Mouse (Mus musculus): Measurements from ENCODE around the gene Pcf11. TPM values are rescaled to one million over a fixed set of nuclear protein-coding genes. Genes with fewer than 3 reads are reported as not detected.

The Pcf11 gene
- polyA plus RNA-seq, 1 experiment from 2014 or later = 17.2 TPM

GRCm38 (mm10) chr7:92630167-92630566, 39.6 kb downstream of the Pcf11 start:
- 52% methylated on average over 2 of the region's 2 CpGs for WGBS (ENCODE audit: insufficient replicate concordance)
- Histone ChIP-seq H3K9ac (no peak overlapping the region), H3K27ac (no peak overlapping the region), H3K9me3 (replicated peaks) (no peaks in the 10 kb centered on the region), H3K27me3 (replicated peaks) (peaks cover 14% of the 10 kb centered on the region; the same call in 1 of the 2 replicates), H3K4me2 (no peak overlapping the region), H3K4me1 (no peaks in the 10 kb centered on the region), H3K4me3 (no peak overlapping the region), H3K36me3 (no peaks in the 10 kb centered on the region)
- ATAC-seq = no peak

DNA sequence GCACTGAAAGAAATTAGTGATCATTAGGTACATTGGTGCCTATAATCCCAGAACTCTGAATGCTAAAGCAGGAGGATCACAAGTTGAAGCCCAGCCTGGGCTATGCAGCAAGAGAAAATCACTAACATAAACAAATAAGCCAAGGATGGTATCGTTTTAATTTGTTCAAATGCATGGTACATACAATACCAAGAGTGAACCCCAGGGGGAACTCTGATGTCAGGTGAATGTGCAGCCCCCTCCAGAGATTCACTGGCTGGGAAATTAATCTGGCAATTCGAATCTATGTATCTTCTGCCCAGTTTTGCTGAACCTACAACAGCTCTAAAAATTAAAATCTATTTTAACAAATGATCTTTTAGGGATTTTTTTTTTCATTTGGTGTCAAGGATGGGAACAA, 45.2 kb downstream of the Pcf11 start:
- Histone ChIP-seq H3K27me3 (replicated peaks) (no peaks in the 10 kb centered on the region), H3K36me3 (no peaks in the 10 kb centered on the region), H3K4me2 (no peak overlapping the region), H3K4me1 (no peaks in the 10 kb centered on the region), H3K9me3 (replicated peaks) (no peaks in the 10 kb centered on the region), H3K4me3 (no peak overlapping the region), H3K27ac (no peak overlapping the region), H3K9ac (no peak overlapping the region)
- ATAC-seq = no peak
- WGBS (ENCODE audit: insufficient replicate concordance) = 31% methylated on average over 2 of the region's 2 CpGs

DNA sequence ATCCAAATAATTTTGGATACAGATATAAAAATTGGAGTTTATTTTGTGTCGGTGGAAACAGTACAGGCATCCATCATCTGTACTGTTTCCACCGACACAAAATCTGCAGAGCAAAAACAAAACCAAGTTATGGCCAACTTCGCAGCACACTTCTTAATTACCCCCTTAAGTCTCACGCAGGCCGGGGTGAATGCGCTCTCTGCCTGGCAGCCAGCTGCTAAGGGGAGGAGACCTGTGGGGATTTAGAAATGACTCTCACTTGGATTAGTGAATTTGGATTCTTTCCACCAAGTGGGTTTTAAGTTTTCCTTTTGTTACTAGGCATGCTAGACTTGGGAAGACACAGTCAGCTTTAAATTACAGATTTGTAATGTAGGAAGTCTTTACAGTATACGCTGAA, 58.9 kb downstream of the Pcf11 start:
- ATAC-seq = no peak
- WGBS (ENCODE audit: insufficient replicate concordance) = 75% methylated on average over 7 of the region's 7 CpGs
- no peaks in the 10 kb centered on the region for H3K4me1 ChIP-seq
- no peaks in the 10 kb centered on the region for H3K9me3 ChIP-seq (replicated peaks)
- H3K36me3 ChIP-seq = no peaks in the 10 kb centered on the region
- no peak overlapping the region for H3K4me2 ChIP-seq
- no peaks in the 10 kb centered on the region for H3K27me3 ChIP-seq (replicated peaks)
- no peak overlapping the region for H3K4me3 ChIP-seq
- H3K9ac ChIP-seq = no peak overlapping the region
- no peak overlapping the region for H3K27ac ChIP-seq

DNA sequence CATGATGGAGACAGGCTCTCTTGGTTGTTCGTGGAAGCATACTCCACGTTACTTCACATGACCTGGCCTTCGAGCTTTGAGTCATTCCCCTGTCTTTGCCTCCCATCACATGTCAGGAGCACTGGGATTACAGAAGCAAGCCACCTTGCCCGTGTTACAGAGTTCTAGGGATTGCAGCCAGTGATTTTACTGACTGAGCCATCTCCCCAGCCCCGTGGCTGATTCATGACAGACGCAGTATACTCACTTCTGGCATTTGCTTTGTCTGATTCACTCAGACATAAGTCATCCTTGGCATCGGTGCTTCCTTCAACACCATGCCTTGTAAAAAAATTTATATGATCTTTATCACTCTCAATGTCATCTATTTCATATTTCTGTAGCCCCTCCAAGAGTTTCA, 64.8 kb downstream of the Pcf11 start:
- ATAC-seq = no peak
- H3K9me3 ChIP-seq (replicated peaks) = no peaks in the 10 kb centered on the region
- 68% methylated on average over 7 of the region's 7 CpGs for WGBS (ENCODE audit: insufficient replicate concordance)
- H3K9ac ChIP-seq = no peak overlapping the region
- H3K4me3 ChIP-seq = no peak overlapping the region
- no peaks in the 10 kb centered on the region for H3K4me1 ChIP-seq
- no peak overlapping the region for H3K4me2 ChIP-seq
- H3K27ac ChIP-seq = no peak overlapping the region
- H3K36me3 ChIP-seq = no peaks in the 10 kb centered on the region
- no peaks in the 10 kb centered on the region for H3K27me3 ChIP-seq (replicated peaks)

Other genes with a start within 250 kb of the Pcf11 start
- gene Ccdc90b, start 108.8 kb downstream of the Pcf11 start, polyA plus RNA-seq (2016; fragmentation: Nextera tagmentation; extraction: Ambion mirVana) = 20.1 and 21.2 TPM in 2 replicates
- 0.77 and 1.1 TPM in 2 replicates for gene Ankrd42, start 32.8 kb downstream of the Pcf11 start, polyA plus RNA-seq (2016; fragmentation: Nextera tagmentation; extraction: Ambion mirVana)
- gene Rab30, start 71.7 kb upstream of the Pcf11 start, polyA plus RNA-seq (2016; fragmentation: Nextera tagmentation; extraction: Ambion mirVana) = 6.2 and 7.9 TPM in 2 replicates
- gene Ddias, start 204.3 kb upstream of the Pcf11 start, polyA plus RNA-seq (2016; fragmentation: Nextera tagmentation; extraction: Ambion mirVana) = 15.5 and 16.1 TPM in 2 replicates
- 18.2 and 20.0 TPM in 2 replicates for gene Prcp, start 204.5 kb upstream of the Pcf11 start, polyA plus RNA-seq (2016; fragmentation: Nextera tagmentation; extraction: Ambion mirVana)